Mouse (Mus musculus) C2C12 (cell line): ENCODE data around the gene Tef.

Experiments
- CTCF ChIP-seq: IDR thresholded peaks from one replicate; pipeline ENCODE4 v1.5.1; 2011; ENCODE audit not compliant: control insufficient read depth, insufficient read depth, insufficient read length
- MAX ChIP-seq: IDR thresholded peaks from one replicate; pipeline ENCODE4 v1.6.1; 2011; ENCODE audit warnings: mild to moderate bottlenecking, control low read depth
- USF1 ChIP-seq: IDR thresholded peaks from one replicate; pipeline ENCODE4 v1.6.1; 2011; ENCODE audit warnings: low read depth, mild to moderate bottlenecking, control low read depth, moderate library complexity

DNA sequence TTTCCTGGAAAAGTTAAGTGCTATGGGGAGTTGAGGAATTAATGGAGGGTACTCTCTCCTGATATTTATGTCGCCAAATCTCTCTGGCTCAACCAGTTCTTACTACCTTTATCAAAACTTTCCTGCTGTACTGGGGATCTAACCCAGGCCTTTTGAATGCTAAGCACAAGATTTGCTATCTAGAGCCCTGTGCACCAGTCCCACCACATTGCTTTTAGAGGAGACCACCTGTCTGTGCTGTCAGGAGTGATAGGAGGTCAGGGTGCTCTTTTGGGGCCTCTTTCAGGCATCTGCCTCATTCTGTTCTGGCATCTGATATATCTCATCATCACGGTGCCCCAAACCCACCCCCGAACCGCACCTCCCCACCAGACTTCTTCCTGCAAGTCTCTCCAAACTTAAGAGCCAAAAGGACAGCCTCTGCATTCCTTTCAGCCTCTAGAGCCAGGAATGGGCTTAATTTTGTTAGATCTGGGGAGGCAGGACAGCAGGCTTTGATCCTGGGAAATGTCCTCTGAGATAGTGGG lies 1.3 kb downstream of the Tef start:
- TF ChIP-seq USF1 (no peak), CTCF (no peak), MAX (no peak)
